Mouse (Mus musculus) forebrain, embryonic 16.5 days (tissue): Measurements from ENCODE around the gene Lamtor2. TPM values are rescaled to one million over a fixed set of nuclear protein-coding genes. Genes with fewer than 3 reads are reported as not detected.

Experiments used
- ATAC-seq: fragments of 200-750 bp; cut with Nextera tagmentation; 2 replicates; pipeline ENCODE4 v1.8.0; 2017; ENCODE audit warnings: mild to moderate bottlenecking, moderate library complexity
- H3K27ac ChIP-seq: fragments of 300-500 bp; sonication (generic); 2 replicates; pipeline ENCODE4 v1.5.1; 2014; ENCODE audit warnings: low read length, control low read depth
- H3K27me3 ChIP-seq: fragments of 300-500 bp; sonication (generic); replicated peaks from 2 replicates; pipeline ENCODE4 v1.6.1; 2014; ENCODE audit warnings: low read length; ENCODE audit not compliant: control insufficient read depth, insufficient read depth
- H3K36me3 ChIP-seq: fragments of 300-500 bp; sonication (generic); 2 replicates; pipeline ENCODE4 v1.6.1; 2014; ENCODE audit not compliant: control insufficient read depth, insufficient read depth
- H3K4me1 ChIP-seq: fragments of 300-500 bp; sonication (generic); replicated peaks from 2 replicates; pipeline ENCODE4 v1.6.1; 2014; ENCODE audit warnings: low read length; ENCODE audit not compliant: control insufficient read depth, insufficient read depth
- H3K4me2 ChIP-seq: fragments of 300-500 bp; sonication (generic); 2 replicates; pipeline ENCODE4 v1.6.1; 2014; ENCODE audit warnings: mild to moderate bottlenecking, low read length, control low read depth
- H3K4me3 ChIP-seq: fragments of 300-500 bp; sonication (generic); replicated peaks from 2 replicates; pipeline ENCODE4 v1.5.1; 2014; ENCODE audit warnings: mild to moderate bottlenecking, low read length, control low read depth
- H3K9ac ChIP-seq: fragments of 300-500 bp; sonication (generic); replicated peaks from 2 replicates; pipeline ENCODE4 v1.6.1; 2014; ENCODE audit warnings: low read depth, low read length, control low read depth
- H3K9me3 ChIP-seq: fragments of 300-500 bp; sonication (generic); 2 replicates; pipeline ENCODE4 v1.6.1; 2016; ENCODE audit warnings: low read length; ENCODE audit not compliant: control insufficient read depth
- whole genome bisulfite sequencing: fragments of 180-500 bp; shearing (Covaris S2); extraction: QIAGEN DNeasy Blood & Tissue Kit; methylation state at CpG from one replicate; pipeline ENCODE4 v1.1.7; 2014; 5-methylcytosine and 5-hydroxymethylcytosine counted together
- polyA plus RNA-seq: library from polyadenylated mRNA; unstranded; fragments of >200 nt; fragmentation: Nextera tagmentation; extraction: Ambion mirVana; gene quantifications from 2 replicates; pipeline ENCODE4 v1.2.1, GENCODE M21; 2015

The Lamtor2 gene
- polyA plus RNA-seq, 1 experiment from 2014 or later, result 193 TPM

GRCm38 (mm10) chr3:88546674-88547418 lies 6.0 kb downstream of the Lamtor2 start:
- H3K4me3 ChIP-seq, result no peak overlapping the region
- H3K27ac ChIP-seq, result no peak overlapping the region
- 84% methylated on average over 6 of the region's 6 CpGs for WGBS
- ATAC-seq, result no peak
- H3K4me1 ChIP-seq, result peaks cover 18% of the 10 kb centered on the region
- no peaks in the 10 kb centered on the region for H3K27me3 ChIP-seq
- H3K4me2 ChIP-seq, result no peak overlapping the region
- H3K9me3 ChIP-seq, result no peaks in the 10 kb centered on the region
- no peak overlapping the region for H3K9ac ChIP-seq
- no peaks in the 10 kb centered on the region for H3K36me3 ChIP-seq

DNA sequence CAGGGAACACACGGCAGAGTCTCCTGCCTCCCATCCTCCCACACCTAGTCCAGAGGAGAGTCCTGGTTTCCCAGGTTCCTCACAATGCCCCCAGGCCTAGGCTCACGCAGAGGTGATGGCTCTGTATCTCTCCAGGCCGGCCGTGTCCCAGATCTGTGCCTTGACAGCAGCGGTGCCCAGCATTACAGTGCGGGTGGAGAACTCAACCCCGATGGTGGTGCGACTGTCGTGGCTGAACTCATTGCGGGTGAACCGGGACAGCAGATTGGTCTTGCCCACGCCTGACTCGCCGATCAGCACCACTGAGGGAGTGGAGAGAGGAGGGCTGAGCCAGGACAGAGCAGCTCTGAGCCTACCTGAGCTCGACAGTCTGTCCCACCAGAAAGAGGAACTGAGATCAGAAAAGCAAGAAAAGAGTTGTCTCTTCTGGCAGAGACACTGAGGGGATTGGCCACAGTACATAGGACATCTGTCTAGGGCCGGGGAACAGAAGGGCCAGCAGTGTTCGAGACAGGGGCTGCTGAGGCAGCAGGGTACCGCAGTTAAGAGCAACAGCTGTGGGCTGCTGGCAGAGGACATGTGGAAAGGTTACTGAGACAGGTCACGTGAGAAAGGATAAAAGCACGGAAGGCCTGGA lies 7.8 kb downstream of the Lamtor2 start:
- Histone ChIP-seq H3K36me3 (no peaks in the 10 kb centered on the region), H3K27ac (no peak overlapping the region), H3K9ac (no peak overlapping the region), H3K9me3 (no peaks in the 10 kb centered on the region), H3K27me3 (no peaks in the 10 kb centered on the region), H3K4me2 (no peak overlapping the region), H3K4me3 (no peak overlapping the region), H3K4me1 (peaks cover 23% of the 10 kb centered on the region)
- no peak for ATAC-seq
- WGBS, result 64% methylated on average over 20 of the region's 20 CpGs

- Histone ChIP-seq H3K4me3 (no peak overlapping the region), H3K4me2 (no peak overlapping the region), H3K9ac (no peak overlapping the region), H3K4me1 (peaks cover 27% of the 10 kb centered on the region), H3K27ac (no peak overlapping the region), H3K27me3 (no peaks in the 10 kb centered on the region), H3K36me3 (no peaks in the 10 kb centered on the region), H3K9me3 (no peaks in the 10 kb centered on the region)
- ATAC-seq, result no peak
- WGBS, result 28% methylated on average over 5 of the region's 5 CpGs
These were observed 8.4 kb downstream of the Lamtor2 start for GRCm38 (mm10) chr3:88544514-88544913.

DNA sequence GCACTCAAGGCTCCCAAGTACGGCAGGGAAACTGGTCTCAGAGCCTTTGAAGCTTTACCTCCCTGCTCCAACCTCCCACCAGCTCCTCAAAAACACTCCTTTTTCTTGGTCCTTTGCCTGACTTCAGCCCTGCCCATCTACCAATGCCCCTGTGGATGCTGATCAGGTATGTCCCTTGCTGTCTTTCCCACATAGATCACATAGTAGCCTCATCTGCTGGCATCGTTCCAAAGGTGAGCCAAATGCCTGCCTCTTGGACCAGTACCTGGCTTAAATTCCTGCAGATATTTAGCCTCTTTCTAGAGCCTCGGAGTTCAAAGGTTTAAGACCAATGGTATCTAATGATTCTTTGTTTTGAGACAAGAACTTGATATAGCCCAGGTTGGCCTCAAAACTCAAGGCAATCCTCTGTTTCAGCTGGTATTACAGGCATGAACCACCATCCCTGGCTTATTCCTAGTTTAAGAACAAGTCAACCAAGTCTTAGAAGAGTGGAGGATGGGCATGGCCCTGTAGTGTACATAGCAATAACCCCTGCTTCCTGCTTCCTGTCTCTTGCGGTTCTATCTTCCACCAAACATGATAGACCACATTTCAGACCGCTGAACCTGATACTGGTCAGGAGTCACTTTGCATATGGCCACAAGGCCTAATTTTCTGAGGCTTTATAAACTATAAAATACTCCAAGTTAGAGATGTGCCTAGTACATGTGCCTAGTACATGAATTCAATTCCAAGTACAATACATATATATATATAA lies 9.0 kb downstream of the Lamtor2 start:
- WGBS, result 82% methylated on average over 5 of the region's 5 CpGs
- no peak for ATAC-seq
- H3K4me2 ChIP-seq, result no peak overlapping the region

GRCm38 (mm10) chr3:88543174-88543573 lies 9.7 kb downstream of the Lamtor2 start:
- Histone ChIP-seq H3K4me3 (no peak overlapping the region), H3K4me1 (peaks cover 38% of the 10 kb centered on the region), H3K4me2 (no peak overlapping the region), H3K36me3 (0 out of 2 replicates have a peak, but pooled peaks cover 2% of the 10 kb centered on the region), H3K27ac (no peak overlapping the region), H3K27me3 (no peaks in the 10 kb centered on the region), H3K9me3 (no peaks in the 10 kb centered on the region), H3K9ac (no peak overlapping the region)
- ATAC-seq, result no peak
- WGBS, result 86% methylated on average over 8 of the region's 8 CpGs

More for the DNA sequence above, 9.0 kb downstream of the Lamtor2 start:
- H3K27ac ChIP-seq, result no peak overlapping the region
- no peaks in the 10 kb centered on the region for H3K9me3 ChIP-seq
- H3K4me3 ChIP-seq, result no peak overlapping the region
- no peak overlapping the region for H3K9ac ChIP-seq
- H3K4me1 ChIP-seq, result peaks cover 32% of the 10 kb centered on the region
- H3K36me3 ChIP-seq, result 0 out of 2 replicates have a peak, but pooled peaks cover under 1% of the 10 kb centered on the region
- H3K27me3 ChIP-seq, result no peaks in the 10 kb centered on the region

DNA sequence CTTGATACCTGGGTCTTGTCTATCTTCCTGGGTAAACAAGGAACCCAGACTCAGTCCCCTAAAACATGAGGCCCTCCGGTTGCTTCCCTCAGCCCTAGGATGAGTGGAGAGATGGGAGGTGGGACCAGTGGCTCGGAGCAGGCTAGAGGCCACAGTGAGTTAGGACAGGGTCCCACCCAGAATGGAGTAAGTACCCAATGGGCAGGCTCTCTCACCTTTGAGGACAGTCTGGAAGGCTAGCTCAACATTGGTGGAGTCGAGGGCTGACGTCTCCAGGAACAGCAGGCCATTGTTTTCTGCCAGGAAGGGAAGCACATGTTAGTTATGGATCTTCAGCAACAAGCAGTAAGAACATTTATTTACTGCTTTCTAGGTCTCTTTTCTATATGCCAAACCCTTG lies 10.4 kb downstream of the Lamtor2 start:
- Histone ChIP-seq H3K9me3 (no peaks in the 10 kb centered on the region), H3K4me1 (peaks cover 45% of the 10 kb centered on the region), H3K4me3 (no peak overlapping the region), H3K27me3 (no peaks in the 10 kb centered on the region), H3K36me3 (peaks cover 5% of the 10 kb centered on the region; the same call in 1 of the 2 replicates), H3K4me2 (no peak overlapping the region), H3K9ac (no peak overlapping the region), H3K27ac (peak overlapping the region; percentile 54)
- ATAC-seq, result no peak
- WGBS, result 71% methylated on average over 4 of the region's 4 CpGs

GRCm38 (mm10) chr3:88541622-88542401 lies 11.1 kb downstream of the Lamtor2 start:
- peaks cover 52% of the 10 kb centered on the region for H3K4me1 ChIP-seq
- peak; percentile 49 for ATAC-seq
- H3K27ac ChIP-seq, result peak overlapping the region; percentile 54
- no peak overlapping the region for H3K4me3 ChIP-seq
- no peak overlapping the region for H3K9ac ChIP-seq
- H3K9me3 ChIP-seq, result no peaks in the 10 kb centered on the region
- H3K36me3 ChIP-seq, result peaks cover 10% of the 10 kb centered on the region
- 39% methylated on average over 7 of the region's 7 CpGs for WGBS
- H3K27me3 ChIP-seq, result no peaks in the 10 kb centered on the region
- no peak overlapping the region for H3K4me2 ChIP-seq

DNA sequence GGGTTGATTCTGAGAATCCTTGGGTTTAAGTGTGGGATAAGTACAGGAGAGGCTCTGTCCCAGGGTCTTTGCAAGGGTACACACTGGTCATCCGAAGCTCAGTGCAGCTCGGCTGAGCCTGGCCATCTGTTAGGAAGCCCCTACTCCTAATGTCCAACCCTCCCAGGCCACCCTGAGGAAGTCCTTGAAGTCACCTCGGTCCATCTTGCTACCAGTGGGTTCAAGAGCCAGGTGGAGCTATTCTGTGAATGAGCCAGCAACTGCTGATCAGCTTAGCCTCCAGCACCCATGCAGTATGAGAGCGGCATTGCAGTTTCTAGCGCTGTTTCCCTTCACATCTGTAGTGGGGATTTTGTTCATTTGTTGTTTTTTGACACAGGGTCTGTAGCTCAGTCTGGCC lies 12.8 kb downstream of the Lamtor2 start:
- H3K9ac ChIP-seq, result no peak overlapping the region
- H3K27me3 ChIP-seq, result no peaks in the 10 kb centered on the region
- H3K27ac ChIP-seq, result peak overlapping the region; percentile 29
- no peak for ATAC-seq
- no peaks in the 10 kb centered on the region for H3K9me3 ChIP-seq
- H3K4me3 ChIP-seq, result no peak overlapping the region
- WGBS, result 50% methylated on average over 5 of the region's 5 CpGs
- peaks cover 15% of the 10 kb centered on the region for H3K36me3 ChIP-seq
- H3K4me1 ChIP-seq, result peaks cover 69% of the 10 kb centered on the region
- H3K4me2 ChIP-seq, result no peak overlapping the region
